In genomic region chr2:165234613-165235291, GRCm38 (mm10) we compare ENCODE assay signal across 8 mouse cellular contexts. TPM values are rescaled to one million over a fixed set of nuclear protein-coding genes. Genes with fewer than 3 reads are reported as not detected.
DNase-seq lines count a peak whose midpoint lies in the region; ATAC-seq and TF ChIP-seq lines count a peak whose summit lies in the region.

Cdh22 (minus strand) TSS chr2:165234853.

- ATAC-seq in forebrain, postnatal 0 days = peak; percentile 94
- ATAC-seq in liver, postnatal 0 days = no peak; the same call in 1 of the 2 replicates
- ATAC-seq in neural tube, embryonic 13.5 days (ENCODE audit: low read depth) = peak; percentile 88

- peaks cover 22% of the 10 kb centered on the region for H3K27me3 ChIP-seq in forebrain, postnatal 0 days (ENCODE audit: insufficient read depth, low read length)
- peaks cover 81% of the 10 kb centered on the region for H3K27me3 ChIP-seq in liver, postnatal 0 days (ENCODE audit: insufficient read depth, low read length)
- H3K27me3 ChIP-seq in neural tube, embryonic 13.5 days = peaks cover 96% of the 10 kb centered on the region

- 3% methylated on average over 46 of the region's 60 CpGs for WGBS in forebrain, postnatal 0 days
- WGBS in liver, postnatal 0 days (ENCODE audit: insufficient replicate concordance) = 1% methylated on average over 38 of the region's 60 CpGs
- under 1% methylated on average over 52 of the region's 60 CpGs for WGBS in neural tube, embryonic 13.5 days

- H3K9me3 ChIP-seq in forebrain, postnatal 0 days (ENCODE audit: low read length) = no peaks in the 10 kb centered on the region
- no peaks in the 10 kb centered on the region for H3K9me3 ChIP-seq in liver, postnatal 0 days (ENCODE audit: low read length)
- H3K9me3 ChIP-seq in neural tube, embryonic 13.5 days = no peaks in the 10 kb centered on the region

- H3K4me1 ChIP-seq in forebrain, postnatal 0 days (ENCODE audit: insufficient read depth) = no peaks in the 10 kb centered on the region
- peaks cover 11% of the 10 kb centered on the region for H3K4me1 ChIP-seq in liver, postnatal 0 days (ENCODE audit: insufficient read depth)
- H3K4me1 ChIP-seq in neural tube, embryonic 13.5 days (replicated peaks) = peaks cover 42% of the 10 kb centered on the region

- intact Hi-C loops in heart, postnatal 36 days (cut with DNase I) = loop anchor here (1.0 to 5.0 kb wide), 2 partner anchors 128 to 159 kb away; no protein-coding TSS in a partner anchor

- TF ChIP-seq EP300 in liver, postnatal 0 days (IDR thresholded peaks at IDR 0.05; ENCODE audit: low read depth) = no peak

- H3K27ac ChIP-seq in forebrain, postnatal 0 days (ENCODE audit: low read depth, low read length) = peak within 1 kb of the TSS; percentile 35; the same call in 1 of the 2 replicates
- no peak within 1 kb of the TSS for H3K27ac ChIP-seq in liver, postnatal 0 days (ENCODE audit: low read depth)
- peak within 1 kb of the TSS; percentile 76 for H3K27ac ChIP-seq in neural tube, embryonic 13.5 days (replicated peaks)

- H3K9ac ChIP-seq in forebrain, postnatal 0 days = peak within 1 kb of the TSS; percentile 64
- peak within 1 kb of the TSS; percentile 26; the same call in 1 of the 2 replicates for H3K9ac ChIP-seq in liver, postnatal 0 days (replicated peaks)
- H3K9ac ChIP-seq in neural tube, embryonic 13.5 days = peak within 1 kb of the TSS; percentile 90

- H3K4me3 ChIP-seq in forebrain, postnatal 0 days (ENCODE audit: low read depth, low read length) = peak within 1 kb of the TSS; percentile 70
- H3K4me3 ChIP-seq in liver, postnatal 0 days (ENCODE audit: low read depth, low read length) = peak within 1 kb of the TSS; percentile 43
- H3K4me3 ChIP-seq in neural tube, embryonic 13.5 days = peak within 1 kb of the TSS; percentile 66

- peak; percentile 79 for DNase-seq in Muller cell, postnatal 12 days (ENCODE audit: inconsistent ontology term)
- DNase-seq in cerebellum, adult 18-20 months = peak; percentile 84
- DNase-seq in forebrain, postnatal 0 days = peak; percentile 82
- peak; percentile 47 to 60 for DNase-seq in heart, postnatal 36 days
- peak; percentile 20 for DNase-seq in layer of hippocampus, adult 9-10 months (ENCODE audit: low spot score)
- DNase-seq in liver, postnatal 0 days = peak; percentile 58
- DNase-seq in thymus, postnatal 25 days = peak; percentile 13

- peak; percentile 70 for TF ChIP-seq CTCF in forebrain, postnatal 0 days (IDR thresholded peaks at IDR 0.05; ENCODE audit: low read depth)
- TF ChIP-seq CTCF in liver, postnatal 0 days (IDR thresholded peaks at IDR 0.05; ENCODE audit: low read depth) = peak; percentile 19; the same call in 1 of the 2 replicates

- H3K4me2 ChIP-seq in forebrain, postnatal 0 days (ENCODE audit: low read depth) = peak within 1 kb of the TSS; percentile 98
- peak within 1 kb of the TSS; percentile 76 for H3K4me2 ChIP-seq in liver, postnatal 0 days (ENCODE audit: low read depth, low read length)
- peak within 1 kb of the TSS; percentile 95 for H3K4me2 ChIP-seq in neural tube, embryonic 13.5 days

- H3K36me3 ChIP-seq in forebrain, postnatal 0 days (ENCODE audit: insufficient read depth) = no peaks in the 10 kb centered on the region
- H3K36me3 ChIP-seq in liver, postnatal 0 days (replicated peaks; ENCODE audit: insufficient read depth, low read length) = no peaks in the 10 kb centered on the region
- no peaks in the 10 kb centered on the region for H3K36me3 ChIP-seq in neural tube, embryonic 13.5 days

RNA-seq across cellular contexts. Expression of gene Cdh22, which starts in this region (rescaled TPM):
- total RNA-seq in forebrain, postnatal 0 days (2014; rRNA removed) = 11.5 and 24.6 TPM in 2 replicates
- 7.1 and 10.4 TPM in 2 replicates for polyA plus RNA-seq in forebrain, postnatal 0 days (2015; fragmentation: Nextera tagmentation; extraction: Ambion mirVana)
- under 1 TPM; 0.43 to 0.50 TPM for total RNA-seq in heart, postnatal 36 days (2021)
- not detected in 2 replicates for polyA plus RNA-seq in liver, postnatal 0 days (2015; fragmentation: Nextera tagmentation; extraction: Ambion mirVana)
- 11.1 and 11.4 TPM in 2 replicates for polyA plus RNA-seq in neural tube, embryonic 13.5 days (2015; fragmentation: Nextera tagmentation; extraction: Ambion mirVana)

Comparison
In these comparisons a context has a peak if more than half of its experiments do, and no peak if none do; other contexts are left out.
1. Peak in DNase-seq in heart, postnatal 36 days; RNA of the gene not detected or under 1 TPM.
2. Peak in DNase-seq, H3K4me3 ChIP-seq, H3K9ac ChIP-seq and H3K4me2 ChIP-seq in liver, postnatal 0 days; RNA of the gene not detected or under 1 TPM.
3. DNase-seq: peak in every context shown above with its lines; median percentile 84 in cerebellum, adult 18-20 months; 82 in forebrain, postnatal 0 days; 79 in Muller cell, postnatal 12 days; 58 in liver, postnatal 0 days; 54 in heart, postnatal 36 days; 20 in layer of hippocampus, adult 9-10 months; 13 in thymus, postnatal 25 days.
4. H3K9ac ChIP-seq: peak in every context shown above with its lines; median percentile 90 in neural tube, embryonic 13.5 days; 64 in forebrain, postnatal 0 days; 26 in liver, postnatal 0 days.